Mouse (Mus musculus): ENCODE data around the gene Tsn.

Gene Tsn

GRCm38 (mm10) chr1:118294192-118294591 lies 17.3 kb downstream of the Tsn start:
- DNase-seq (ENCODE audit: low read depth, low spot score): no peak
- Histone ChIP-seq H3K36me3 (ENCODE audit: control insufficient read depth, insufficient read depth, low read length, poor library complexity, severe bottlenecking) (peaks cover 5% of the 10 kb centered on the region; the same call in 1 of the 2 replicates), H3K27me3 (ENCODE audit: control insufficient read depth, insufficient read depth, low read length, poor library complexity, severe bottlenecking) (no peaks in the 10 kb centered on the region)

DNA sequence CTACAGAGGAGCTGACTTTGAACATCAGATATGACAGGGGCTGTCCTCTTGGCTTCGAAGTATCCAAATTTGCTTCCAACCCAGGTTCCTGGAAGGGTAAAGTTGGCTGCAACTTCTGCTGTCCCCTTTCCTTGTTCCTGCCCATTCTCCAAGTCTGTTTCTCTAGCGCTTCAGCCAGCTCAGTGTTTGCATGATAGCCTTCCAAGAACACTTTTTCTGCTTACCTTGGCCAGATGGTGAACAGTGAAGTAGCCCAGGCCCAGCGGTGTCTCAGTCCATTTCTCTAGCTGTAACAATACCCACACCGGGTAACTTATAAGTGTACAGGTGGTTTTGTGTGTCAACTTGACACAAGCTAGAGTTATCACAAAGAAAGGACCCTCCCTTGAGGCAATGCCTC lies 19.2 kb downstream of the Tsn start:
- Histone ChIP-seq H3K27me3 (ENCODE audit: control insufficient read depth, insufficient read depth, low read length, poor library complexity, severe bottlenecking) (no peaks in the 10 kb centered on the region), H3K36me3 (ENCODE audit: control insufficient read depth, insufficient read depth, low read length, poor library complexity, severe bottlenecking) (peaks cover 2% of the 10 kb centered on the region; the same call in 1 of the 2 replicates)
- no peak for DNase-seq (ENCODE audit: low read depth, low spot score)

DNA sequence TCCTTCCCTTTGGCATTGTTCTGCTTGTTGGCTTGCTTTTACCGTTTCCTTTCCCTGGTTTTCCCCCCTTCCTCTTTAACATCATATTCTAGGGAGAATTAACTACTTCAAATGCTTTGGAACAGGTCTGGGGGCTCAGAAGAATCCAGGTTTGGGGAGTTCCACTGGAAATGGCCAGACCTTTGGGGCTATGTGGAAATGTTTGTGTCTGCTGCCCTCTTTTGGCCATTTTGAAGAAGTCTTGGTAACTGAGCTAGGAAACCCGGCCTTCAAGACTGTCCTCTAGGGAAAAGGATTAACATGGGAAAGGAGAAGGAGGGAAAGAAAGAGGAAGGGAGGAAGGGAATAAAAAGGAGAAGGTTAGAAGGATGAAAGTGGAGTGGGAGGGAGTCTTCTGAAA lies 36.4 kb downstream of the Tsn start:
- no peaks in the 10 kb centered on the region for H3K36me3 ChIP-seq (ENCODE audit: control insufficient read depth, insufficient read depth, low read length, poor library complexity, severe bottlenecking)
- no peaks in the 10 kb centered on the region for H3K27me3 ChIP-seq (ENCODE audit: control insufficient read depth, insufficient read depth, low read length, poor library complexity, severe bottlenecking)
- peak; percentile 5 for DNase-seq (ENCODE audit: low read depth, low spot score)

DNA sequence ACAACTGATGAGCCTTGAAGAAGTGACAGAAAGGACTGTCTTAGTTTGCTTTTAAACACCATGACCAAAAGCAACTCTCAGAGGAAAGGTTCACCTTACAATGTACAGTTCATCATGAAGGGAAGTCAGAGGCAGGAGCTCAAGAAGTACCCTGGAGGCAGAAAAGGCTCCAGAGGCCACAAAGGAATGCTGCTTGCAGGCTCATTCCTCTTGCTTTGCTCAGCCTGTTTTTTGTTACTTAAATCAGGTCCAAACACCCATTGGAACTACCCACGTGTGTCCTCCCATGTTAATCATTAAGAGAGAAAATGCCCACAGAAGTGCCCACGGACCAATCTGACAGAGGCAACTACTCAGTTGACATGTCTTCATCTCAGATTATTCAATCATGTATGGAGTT lies 59.6 kb downstream of the Tsn start:
- H3K27me3 ChIP-seq (ENCODE audit: control insufficient read depth, insufficient read depth, low read length, poor library complexity, severe bottlenecking): no peaks in the 10 kb centered on the region
- DNase-seq (ENCODE audit: low read depth, low spot score): no peak
- no peaks in the 10 kb centered on the region for H3K36me3 ChIP-seq (ENCODE audit: control insufficient read depth, insufficient read depth, low read length, poor library complexity, severe bottlenecking)

All from splenic B cell, adult 2 months (primary cell).